Mouse (Mus musculus): Measurements from ENCODE around the gene Hspb11.

Gene Hspb11

GRCm38 (mm10) chr4:107253125-107254091 is at the start of gene Hspb11, which contains the start of gene Lrrc42:
Gene Hspb11 (plus strand): TSS chr4:107253593.
Gene Lrrc42 (minus strand): TSS chr4:107253532.
- DNase-seq, result peak; percentile 94 to 96

DNA sequence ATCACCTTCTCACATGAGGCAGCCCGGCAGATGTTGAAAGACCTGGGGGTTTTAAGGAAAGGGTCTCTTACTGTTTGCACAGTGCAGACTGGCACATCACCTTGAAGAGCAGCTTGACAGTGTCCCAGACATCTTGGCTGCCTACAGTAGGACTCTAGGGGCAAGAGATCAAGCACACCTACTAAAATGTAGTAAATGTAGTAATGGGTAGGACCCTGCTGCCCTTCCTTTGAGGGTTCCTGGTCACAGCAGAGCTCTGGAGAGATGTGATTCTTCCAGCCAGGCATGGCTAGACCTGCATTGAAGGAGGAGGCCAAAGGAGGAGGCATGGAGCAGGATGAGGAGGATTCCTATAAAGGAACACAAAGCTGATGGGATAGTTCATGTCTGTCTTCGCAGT is 46.4 kb upstream of the Hspb11 start:
- DNase-seq, result no peak

DNA sequence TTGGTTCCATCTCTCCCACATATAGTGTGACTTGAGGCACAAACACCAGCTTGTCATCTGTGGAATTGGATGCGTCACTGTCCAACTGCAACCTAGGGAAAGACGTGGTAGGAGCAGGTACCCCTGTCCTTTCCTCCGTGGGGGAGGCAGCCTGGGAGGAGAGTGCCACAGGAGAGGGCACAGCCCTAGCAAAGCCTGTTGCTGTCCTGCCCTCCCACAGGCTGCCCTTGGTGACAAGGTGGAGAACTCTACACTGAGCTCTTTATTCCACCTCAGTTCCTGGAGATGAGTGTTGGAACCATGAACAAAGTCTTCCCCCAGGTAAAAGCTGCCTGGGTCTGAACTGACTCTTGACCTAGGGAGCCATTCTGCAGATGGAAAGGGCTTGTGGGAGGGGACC is 44.5 kb upstream of the Hspb11 start, which contains the start of gene Ldlrad1:
TSS of gene Ldlrad1 (plus strand) at position 301 of the 400 bp plus-strand sequence.
- no peak for DNase-seq

DNA sequence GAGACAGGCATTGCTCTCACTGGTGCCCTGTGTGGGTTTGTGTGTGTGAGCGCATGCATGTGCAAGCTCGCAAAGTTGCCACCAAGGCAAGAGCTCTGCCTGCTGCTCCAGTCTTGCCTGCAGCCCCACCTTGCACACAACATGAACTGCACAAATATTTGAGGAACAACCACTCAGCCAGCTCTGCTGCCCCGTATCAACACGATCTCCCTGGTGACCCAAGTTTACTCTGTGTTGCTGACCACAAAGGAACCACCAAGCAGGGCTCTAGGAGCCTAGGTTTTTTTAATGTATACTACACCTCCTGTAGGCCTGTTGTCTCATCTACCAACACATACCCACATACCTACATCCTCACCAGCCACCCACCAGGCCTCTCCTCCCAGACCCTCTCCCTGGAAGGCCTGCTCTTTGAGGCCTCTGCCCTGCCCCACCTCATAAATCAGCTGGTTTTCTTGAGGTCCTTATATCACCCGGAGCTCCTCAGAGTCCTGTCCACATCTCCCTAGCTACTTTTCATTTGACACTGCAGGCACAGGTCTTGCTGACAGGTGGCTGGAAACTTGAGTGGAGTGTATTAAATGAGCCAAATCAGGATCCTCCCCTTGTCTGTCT is 42.8 kb upstream of the Hspb11 start:
- DNase-seq, result no peak

GRCm38 (mm10) chr4:107211465-107211864 is 41.9 kb upstream of the Hspb11 start:
- DNase-seq, result no peak

DNA sequence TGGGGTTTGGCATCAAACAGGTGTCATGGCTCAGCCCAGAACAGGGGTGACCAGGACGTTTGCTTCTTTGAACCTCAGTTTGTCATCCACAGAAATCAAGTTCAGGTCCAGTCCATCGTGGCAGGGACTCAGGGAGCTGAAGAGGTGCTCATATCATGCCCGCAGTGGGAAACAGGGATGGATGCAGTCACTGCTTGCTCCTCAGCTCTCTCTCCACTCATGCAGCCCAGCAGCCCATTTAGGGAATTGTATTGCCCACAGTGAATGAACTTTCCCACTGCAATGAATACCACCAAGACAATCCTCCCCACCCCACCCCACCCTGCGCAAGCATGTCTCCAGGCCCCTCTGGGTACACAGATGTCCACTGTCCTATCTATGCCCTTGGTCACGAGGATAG is 41.5 kb upstream of the Hspb11 start:
- DNase-seq, result no peak

- DNase-seq, result no peak
Measured at GRCm38 (mm10) chr4:107213279-107214011, 39.9 kb upstream of the Hspb11 start.

DNA sequence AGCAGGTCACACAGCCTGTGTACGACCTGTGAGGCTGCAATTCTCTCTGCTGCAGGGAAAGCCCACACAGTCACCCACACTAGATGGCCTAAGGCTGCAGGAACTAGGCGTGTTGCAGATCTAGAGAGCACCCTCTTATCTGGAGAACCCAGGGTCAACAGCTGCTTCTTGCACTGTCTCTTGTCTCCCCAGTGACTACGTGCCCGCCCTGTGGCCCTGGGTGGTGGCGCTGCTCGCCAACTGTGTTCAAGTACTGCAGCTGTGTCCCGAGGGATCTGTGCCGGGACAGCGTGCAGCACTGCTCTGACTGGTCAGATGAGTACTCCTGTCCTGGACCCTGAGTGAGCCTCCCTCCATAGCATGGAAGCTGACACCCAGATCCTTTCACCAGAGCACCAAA is 35.8 kb upstream of the Hspb11 start:
- DNase-seq, result no peak

GRCm38 (mm10) chr4:107221524-107221923 is 31.9 kb upstream of the Hspb11 start:
- DNase-seq, result no peak

GRCm38 (mm10) chr4:107223225-107224204 is 29.9 kb upstream of the Hspb11 start:
- no peak for DNase-seq

DNA sequence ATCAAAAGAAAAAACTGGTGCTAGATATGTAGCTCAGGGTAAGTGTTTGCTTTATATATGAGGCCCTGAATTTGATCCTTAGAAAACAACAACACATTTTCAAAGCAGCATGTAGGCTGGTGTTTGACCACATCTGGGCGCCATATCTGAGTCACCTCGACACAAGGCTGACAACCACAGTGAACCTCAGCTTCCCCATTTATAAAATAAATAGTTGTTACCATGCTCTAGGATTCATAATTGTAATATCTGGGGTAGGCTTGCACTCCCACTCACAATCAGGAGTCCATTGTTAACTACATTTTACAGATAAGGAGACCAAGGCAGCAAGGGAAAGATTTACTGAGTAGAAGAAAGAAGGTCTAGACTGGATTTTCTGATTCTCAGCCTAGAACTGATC is 27.1 kb upstream of the Hspb11 start:
- no peak for DNase-seq

- no peak for DNase-seq
Measured at GRCm38 (mm10) chr4:107232219-107232618, 21.2 kb upstream of the Hspb11 start.

GRCm38 (mm10) chr4:107238253-107238652 is 15.1 kb upstream of the Hspb11 start:
- DNase-seq, result no peak

GRCm38 (mm10) chr4:107240196-107240595 is 13.2 kb upstream of the Hspb11 start:
- no peak for DNase-seq

GRCm38 (mm10) chr4:107243365-107244333 is 9.7 kb upstream of the Hspb11 start:
- DNase-seq, result no peak

DNA sequence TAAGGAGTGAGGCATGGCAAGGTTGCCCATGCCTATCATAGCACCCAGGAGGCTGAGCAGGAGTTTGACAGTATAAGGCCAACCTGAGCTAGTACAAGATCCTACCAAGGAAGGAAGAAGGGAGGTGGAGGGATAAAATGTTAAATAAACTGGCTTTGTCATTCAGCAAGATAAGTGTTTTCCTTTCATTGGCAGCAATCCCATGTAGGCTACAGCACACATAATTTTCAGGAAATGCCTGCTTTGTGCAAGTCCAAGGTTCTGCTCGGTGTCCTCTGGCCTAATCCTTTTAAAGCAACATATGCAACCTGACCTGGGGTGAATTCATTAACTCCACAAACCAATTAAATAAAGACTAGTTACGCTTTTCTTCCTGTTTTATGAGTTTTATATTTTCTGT is 8.0 kb upstream of the Hspb11 start:
- no peak for DNase-seq

- no peak for DNase-seq
Measured at GRCm38 (mm10) chr4:107246040-107246439, 7.4 kb upstream of the Hspb11 start.

GRCm38 (mm10) chr4:107247110-107247509 is 6.3 kb upstream of the Hspb11 start:
- DNase-seq, result no peak

- no peak for DNase-seq
Measured at GRCm38 (mm10) chr4:107248061-107248460, 5.3 kb upstream of the Hspb11 start.

DNA sequence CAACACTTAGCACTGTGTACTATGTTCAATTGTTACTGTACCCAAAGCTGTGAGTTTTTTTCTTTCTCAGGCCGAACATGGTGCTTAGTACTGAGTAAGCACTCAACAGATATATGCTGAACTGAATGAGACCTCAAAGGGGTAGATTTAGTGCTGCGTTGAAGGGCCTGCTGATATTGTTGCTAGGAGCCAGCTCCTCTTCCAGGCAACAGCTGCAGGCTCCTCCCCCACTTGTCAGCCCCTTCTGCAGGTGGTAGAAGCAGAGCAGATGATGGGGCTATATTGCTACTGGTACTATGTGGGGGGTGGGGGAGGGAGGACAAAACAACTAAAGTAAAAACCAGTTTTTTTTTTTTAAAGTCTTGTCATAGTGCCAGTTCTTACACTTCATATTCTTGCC is 3.9 kb upstream of the Hspb11 start:
- DNase-seq, result no peak

- peak; percentile 36 to 38 for DNase-seq
Measured at GRCm38 (mm10) chr4:107250494-107250893, 2.9 kb upstream of the Hspb11 start.

All from kidney, adult 8-10 months (tissue).